Mouse (Mus musculus): Measurements from ENCODE around the gene Dnajc10. TPM values are rescaled to one million over a fixed set of nuclear protein-coding genes. Genes with fewer than 3 reads are reported as not detected.

The Dnajc10 gene
- polyA plus RNA-seq, 1 experiment from 2014 or later: 70.2 TPM

Other genes starting within 250 kb of the Dnajc10 start
- 12.9 and 15.4 TPM in 2 replicates for gene Pde1a, start 186.0 kb upstream of the Dnajc10 start, polyA plus RNA-seq (2014; fragmentation: Nextera tagmentation; extraction: Ambion mirVana)
- not detected in 2 replicates for gene Prdx6b, start 23.0 kb upstream of the Dnajc10 start, polyA plus RNA-seq (2014; fragmentation: Nextera tagmentation; extraction: Ambion mirVana)
- gene Frzb, start 132.2 kb downstream of the Dnajc10 start, polyA plus RNA-seq (2014; fragmentation: Nextera tagmentation; extraction: Ambion mirVana): 33.9 and 41.7 TPM in 2 replicates